Mouse (Mus musculus): ENCODE results near the gene Egln3.

Egln3 gene

DNA sequence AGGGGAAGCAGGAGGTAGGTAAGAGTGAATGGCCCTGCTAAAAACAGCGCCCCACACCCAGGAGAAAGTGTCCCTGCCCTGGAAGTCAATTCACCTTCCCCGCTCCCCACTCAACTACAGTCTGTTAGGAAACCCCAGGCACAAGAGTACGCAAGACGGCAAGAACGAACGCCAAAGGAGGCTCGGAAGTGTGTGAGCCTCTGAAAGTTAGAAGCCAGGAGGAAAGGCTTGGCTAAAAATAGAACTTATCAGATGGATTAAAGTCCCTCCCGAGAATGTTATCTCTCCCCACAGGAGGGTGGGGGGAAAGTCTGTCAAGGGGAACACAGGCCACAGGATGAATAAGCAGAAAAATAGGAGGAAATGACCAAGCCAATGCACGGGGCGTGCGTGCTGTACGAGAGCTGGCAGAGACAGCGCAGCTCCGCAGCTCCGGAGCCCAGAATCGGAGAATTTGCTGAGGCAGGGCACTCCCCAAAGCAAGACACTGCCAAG is 41.0 kb downstream of the Egln3 start:
- DNase-seq (ENCODE audit: low spot score): peak; percentile 47

DNA sequence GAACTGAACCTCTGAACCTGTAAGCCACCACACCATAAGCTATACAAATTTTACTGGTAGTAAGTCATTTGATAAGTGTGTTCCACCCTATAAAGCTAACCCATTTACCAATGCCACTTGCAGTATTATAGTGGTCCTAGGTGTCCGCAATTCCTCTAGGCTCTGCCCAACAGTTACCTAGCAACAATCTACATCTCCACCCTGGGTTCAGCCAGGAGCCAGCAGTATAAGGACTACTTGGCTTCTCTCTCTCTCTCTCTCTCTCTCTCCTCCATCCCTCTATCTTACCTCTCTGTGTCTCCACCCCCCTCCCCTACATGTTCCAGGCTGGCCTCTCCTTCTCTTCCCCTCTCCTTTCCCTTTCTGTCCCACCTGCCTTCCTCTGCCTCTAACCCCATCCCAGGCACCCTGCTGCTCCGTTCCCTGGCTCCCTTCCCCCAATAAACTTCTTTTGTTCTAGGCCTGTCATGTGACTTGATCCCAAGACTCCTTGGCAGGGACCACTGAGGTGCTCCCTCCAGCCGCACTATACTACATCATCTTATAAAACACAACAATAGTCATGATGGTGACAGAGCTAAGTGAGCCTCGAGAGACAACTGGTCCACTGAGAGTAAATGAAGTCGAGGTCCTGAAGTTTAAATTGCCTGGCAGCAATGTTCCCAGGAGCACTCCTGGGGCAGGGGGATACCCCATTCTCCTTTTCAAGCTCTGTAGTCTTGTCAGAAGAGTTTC is 42.0 kb downstream of the Egln3 start:
- DNase-seq (ENCODE audit: low spot score): peak; percentile 22

DNA sequence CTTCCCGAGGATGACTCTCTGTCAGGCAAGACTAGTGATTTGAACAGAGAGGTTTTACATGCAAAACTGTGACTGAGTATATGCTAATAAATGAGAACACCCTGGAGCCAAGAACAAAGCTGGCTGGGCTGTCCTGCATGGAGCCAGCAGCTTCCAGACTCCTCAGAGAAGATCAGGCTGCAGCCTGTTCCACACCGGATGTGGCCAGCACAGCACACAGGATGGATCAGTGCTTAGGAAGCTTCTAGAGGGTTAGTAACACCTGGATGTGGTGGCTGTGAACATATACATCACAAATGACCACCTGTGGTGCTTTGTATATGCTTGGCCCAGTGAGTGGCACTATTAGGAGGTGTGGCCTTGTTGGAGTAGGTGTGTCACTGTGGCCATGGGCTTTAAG is 43.4 kb downstream of the Egln3 start:
- no peak for DNase-seq (ENCODE audit: low spot score)

DNA sequence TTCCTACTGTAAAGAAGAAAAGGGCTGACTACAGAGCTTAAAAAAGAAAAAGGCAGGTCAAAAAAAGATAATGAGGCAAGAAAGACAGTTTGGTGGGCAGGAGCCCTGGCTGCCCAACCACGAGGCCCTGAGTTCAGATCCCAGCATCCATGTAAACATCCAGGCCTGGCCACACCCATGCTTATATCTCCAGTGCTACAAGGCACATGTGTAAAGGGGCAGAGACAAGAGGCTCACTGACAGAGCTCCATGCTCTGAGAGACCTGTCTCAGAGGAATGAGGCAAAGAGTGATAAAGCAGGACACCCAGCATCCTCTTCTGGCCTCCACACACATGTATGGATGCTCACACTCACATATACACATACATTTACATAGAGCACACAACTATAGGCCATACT is 48.9 kb downstream of the Egln3 start:
- DNase-seq (ENCODE audit: low spot score): no peak

DNA sequence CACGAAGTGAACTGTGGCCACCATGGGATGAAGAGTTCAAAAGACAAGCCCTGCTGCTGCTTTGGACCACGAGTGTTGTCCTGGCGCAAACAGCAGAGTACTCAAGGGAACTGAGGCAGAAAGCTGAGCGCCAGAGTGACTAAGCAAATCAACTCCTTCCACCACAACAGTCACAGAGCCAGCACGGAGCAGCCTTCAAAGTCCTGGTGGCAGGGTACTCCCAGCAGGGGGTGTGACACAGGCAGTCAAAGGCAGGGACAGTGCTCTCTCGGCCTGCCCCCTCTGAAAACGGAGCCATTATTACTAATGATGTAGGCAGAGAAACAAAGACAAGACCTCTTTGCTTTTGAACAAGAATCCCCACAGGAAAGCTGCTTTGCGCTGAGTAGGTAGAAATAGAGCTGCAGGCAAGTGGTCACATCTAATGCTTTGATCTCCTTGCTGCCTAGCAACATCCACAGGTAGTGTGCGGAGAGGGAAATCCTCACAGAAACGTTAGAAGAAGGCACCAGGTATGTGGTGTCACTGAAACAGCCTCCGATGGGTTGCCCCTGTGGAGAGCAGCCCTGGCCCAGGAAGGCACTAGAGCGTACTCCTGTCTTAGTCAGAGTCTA is 56.6 kb downstream of the Egln3 start:
- no peak for DNase-seq (ENCODE audit: low spot score)
